Mouse (Mus musculus) olfactory bulb, adult 2 months (tissue): ENCODE data around the gene Pcf11.

Experiments
- CTCF ChIP-seq: fragments of 200-500 bp; IDR thresholded peaks from 2 replicates; pipeline ENCODE4 v1.5.1; 2012; ENCODE audit warnings: low read depth, mild to moderate bottlenecking, low read length, moderate library complexity; ENCODE audit not compliant: insufficient read depth
- POLR2A ChIP-seq: fragments of 200-500 bp; IDR thresholded peaks from 2 replicates; pipeline ENCODE4 v1.6.1; 2012; ENCODE audit warnings: mild to moderate bottlenecking, low read depth, low read length, moderate library complexity; ENCODE audit not compliant: insufficient read depth

DNA sequence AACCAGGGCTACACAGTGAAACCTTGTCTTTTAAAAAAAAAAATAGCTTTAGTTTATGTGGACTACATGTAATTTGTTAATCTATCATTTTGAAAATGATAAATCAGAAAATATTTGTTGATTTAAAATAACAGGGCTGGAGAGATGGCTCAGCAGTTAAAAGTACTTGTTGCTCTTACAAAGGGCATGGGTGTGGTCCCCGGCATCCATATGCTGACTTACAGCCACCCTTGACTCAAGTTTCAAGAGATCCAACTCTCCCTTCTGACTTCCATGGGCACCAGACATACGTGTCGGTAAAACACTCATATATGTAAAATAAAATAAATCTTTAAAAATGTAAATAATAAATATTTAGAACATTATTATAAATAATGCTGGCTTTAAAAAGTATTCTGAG is 5.4 kb upstream of the Pcf11 start:
- TF ChIP-seq CTCF (no peak), POLR2A (no peak)
